Mouse (Mus musculus): ENCODE measurements around the gene Numb. TPM values are rescaled to one million over a fixed set of nuclear protein-coding genes. Genes with fewer than 3 reads are reported as not detected.

Gene Numb
- polyA plus RNA-seq, 1 experiment = 11.2 TPM

DNA sequence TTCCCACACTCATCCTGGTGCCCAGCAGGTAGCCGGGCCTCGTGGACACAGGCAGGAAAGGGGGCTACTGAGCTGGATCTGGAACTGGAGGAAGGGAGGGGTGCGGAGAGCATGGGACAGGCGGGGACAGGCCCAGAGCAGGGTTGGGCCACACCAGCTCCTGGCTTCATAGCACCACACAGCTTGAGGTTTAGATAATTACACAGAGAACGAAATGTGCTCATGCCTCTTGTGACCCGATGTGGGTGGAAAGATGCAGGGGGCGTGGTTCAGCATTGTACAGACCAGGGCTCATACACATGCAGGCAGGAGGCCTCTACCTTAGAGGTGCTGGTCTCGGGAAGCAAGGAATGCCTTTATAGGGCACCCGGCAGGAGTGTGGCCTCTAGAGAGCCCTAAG lies 153.9 kb downstream of the Numb start:
- H3K79me3 ChIP-seq (ENCODE audit: low read depth) = no peaks in the 10 kb centered on the region
- H3K36me3 ChIP-seq (ENCODE audit: control insufficient read depth, insufficient read depth) = no peaks in the 10 kb centered on the region
- no peak overlapping the region for H3K4me3 ChIP-seq (ENCODE audit: insufficient read depth, poor library complexity, severe bottlenecking)
- H3K79me2 ChIP-seq (ENCODE audit: control insufficient read depth, insufficient read depth) = no peaks in the 10 kb centered on the region
- no peak overlapping the region for H3ac ChIP-seq (ENCODE audit: control insufficient read depth, insufficient read length, low read depth)
- H3K27me3 ChIP-seq (ENCODE audit: control insufficient read depth, insufficient read depth, insufficient read length) = no peaks in the 10 kb centered on the region
- no peak for TF ChIP-seq MAX (IDR thresholded peaks at IDR 0.05)
- TF ChIP-seq CEBPB (IDR thresholded peaks at IDR 0.05; ENCODE audit: low read depth) = no peak
- no peak for TF ChIP-seq MYOG (IDR thresholded peaks at IDR 0.05; ENCODE audit: control insufficient read depth, extremely low read depth, insufficient read length)
- no peak for TF ChIP-seq FOSL1 (IDR thresholded peaks at IDR 0.05; ENCODE audit: insufficient read depth, low read length, poor library complexity, severe bottlenecking)
- no peak for TF ChIP-seq MYOD1 (IDR thresholded peaks at IDR 0.05; ENCODE audit: control insufficient read depth, insufficient read length, low read depth)
- TF ChIP-seq USF1 (IDR thresholded peaks at IDR 0.05; ENCODE audit: low read depth) = no peak
- TF ChIP-seq CTCF (IDR thresholded peaks at IDR 0.05; ENCODE audit: control insufficient read depth, insufficient read depth, insufficient read length) = no peak

- Histone ChIP-seq H3K27me3 (ENCODE audit: control insufficient read depth, insufficient read depth, insufficient read length) (no peaks in the 10 kb centered on the region), H3K36me3 (ENCODE audit: control insufficient read depth, insufficient read depth) (no peaks in the 10 kb centered on the region)
- TF ChIP-seq MYOG (IDR thresholded peaks at IDR 0.05; ENCODE audit: control insufficient read depth, extremely low read depth, insufficient read length) (no peak), USF1 (IDR thresholded peaks at IDR 0.05; ENCODE audit: low read depth) (no peak), MYOD1 (IDR thresholded peaks at IDR 0.05; ENCODE audit: control insufficient read depth, insufficient read length, low read depth) (no peak), CTCF (IDR thresholded peaks at IDR 0.05; ENCODE audit: control insufficient read depth, insufficient read depth, insufficient read length) (no peak), FOSL1 (IDR thresholded peaks at IDR 0.05; ENCODE audit: insufficient read depth, low read length, poor library complexity, severe bottlenecking) (no peak), MAX (IDR thresholded peaks at IDR 0.05) (no peak), CEBPB (IDR thresholded peaks at IDR 0.05; ENCODE audit: low read depth) (no peak)
Measured at GRCm38 (mm10) chr12:83765965-83766603, 155.7 kb downstream of the Numb start.

GRCm38 (mm10) chr12:83764519-83764918 lies 157.2 kb downstream of the Numb start:
- no peak for TF ChIP-seq MAX (IDR thresholded peaks at IDR 0.05)
- no peak for TF ChIP-seq USF1 (IDR thresholded peaks at IDR 0.05; ENCODE audit: low read depth)
- TF ChIP-seq MYOG (IDR thresholded peaks at IDR 0.05; ENCODE audit: control insufficient read depth, extremely low read depth, insufficient read length) = no peak
- TF ChIP-seq CEBPB (IDR thresholded peaks at IDR 0.05; ENCODE audit: low read depth) = no peak
- TF ChIP-seq FOSL1 (IDR thresholded peaks at IDR 0.05; ENCODE audit: insufficient read depth, low read length, poor library complexity, severe bottlenecking) = no peak
- no peak for TF ChIP-seq MYOD1 (IDR thresholded peaks at IDR 0.05; ENCODE audit: control insufficient read depth, insufficient read length, low read depth)
- no peak for TF ChIP-seq CTCF (IDR thresholded peaks at IDR 0.05; ENCODE audit: control insufficient read depth, insufficient read depth, insufficient read length)
- H3K4me3 ChIP-seq (ENCODE audit: insufficient read depth, poor library complexity, severe bottlenecking) = no peak overlapping the region
- H3K79me2 ChIP-seq (ENCODE audit: control insufficient read depth, insufficient read depth) = no peaks in the 10 kb centered on the region
- no peaks in the 10 kb centered on the region for H3K79me3 ChIP-seq (ENCODE audit: low read depth)
- no peaks in the 10 kb centered on the region for H3K27me3 ChIP-seq (ENCODE audit: control insufficient read depth, insufficient read depth, insufficient read length)
- no peaks in the 10 kb centered on the region for H3K36me3 ChIP-seq (ENCODE audit: control insufficient read depth, insufficient read depth)
- H3ac ChIP-seq (ENCODE audit: control insufficient read depth, insufficient read length, low read depth) = no peak overlapping the region

More at GRCm38 (mm10) chr12:83765965-83766603, 155.7 kb downstream of the Numb start:
- Histone ChIP-seq H3K4me3 (ENCODE audit: insufficient read depth, poor library complexity, severe bottlenecking) (no peak overlapping the region), H3ac (ENCODE audit: control insufficient read depth, insufficient read length, low read depth) (no peak overlapping the region), H3K79me3 (ENCODE audit: low read depth) (no peaks in the 10 kb centered on the region), H3K79me2 (ENCODE audit: control insufficient read depth, insufficient read depth) (no peaks in the 10 kb centered on the region)

GRCm38 (mm10) chr12:83764044-83764365 lies 157.7 kb downstream of the Numb start:
- Histone ChIP-seq H3K36me3 (ENCODE audit: control insufficient read depth, insufficient read depth) (no peaks in the 10 kb centered on the region), H3K27me3 (ENCODE audit: control insufficient read depth, insufficient read depth, insufficient read length) (no peaks in the 10 kb centered on the region), H3K79me3 (ENCODE audit: low read depth) (no peaks in the 10 kb centered on the region), H3K4me3 (ENCODE audit: insufficient read depth, poor library complexity, severe bottlenecking) (no peak overlapping the region), H3K79me2 (ENCODE audit: control insufficient read depth, insufficient read depth) (no peaks in the 10 kb centered on the region), H3ac (ENCODE audit: control insufficient read depth, insufficient read length, low read depth) (no peak overlapping the region)
- no peak for TF ChIP-seq USF1 (IDR thresholded peaks at IDR 0.05; ENCODE audit: low read depth)
- no peak for TF ChIP-seq MYOG (IDR thresholded peaks at IDR 0.05; ENCODE audit: control insufficient read depth, extremely low read depth, insufficient read length)
- TF ChIP-seq FOSL1 (IDR thresholded peaks at IDR 0.05; ENCODE audit: insufficient read depth, low read length, poor library complexity, severe bottlenecking) = no peak
- no peak for TF ChIP-seq MYOD1 (IDR thresholded peaks at IDR 0.05; ENCODE audit: control insufficient read depth, insufficient read length, low read depth)
- no peak for TF ChIP-seq MAX (IDR thresholded peaks at IDR 0.05)
- no peak for TF ChIP-seq CTCF (IDR thresholded peaks at IDR 0.05; ENCODE audit: control insufficient read depth, insufficient read depth, insufficient read length)

- no peaks in the 10 kb centered on the region for H3K27me3 ChIP-seq (ENCODE audit: control insufficient read depth, insufficient read depth, insufficient read length)
- H3K79me2 ChIP-seq (ENCODE audit: control insufficient read depth, insufficient read depth) = no peaks in the 10 kb centered on the region
- H3ac ChIP-seq (ENCODE audit: control insufficient read depth, insufficient read length, low read depth) = no peak within 1 kb of the TSS
- TF ChIP-seq FOSL1 (IDR thresholded peaks at IDR 0.05; ENCODE audit: insufficient read depth, low read length, poor library complexity, severe bottlenecking) = no peak
- TF ChIP-seq CEBPB (IDR thresholded peaks at IDR 0.05; ENCODE audit: low read depth) = no peak
- TF ChIP-seq MYOG (IDR thresholded peaks at IDR 0.05; ENCODE audit: control insufficient read depth, extremely low read depth, insufficient read length) = no peak
- TF ChIP-seq MAX (IDR thresholded peaks at IDR 0.05) = no peak
- H3K79me3 ChIP-seq (ENCODE audit: low read depth) = no peaks in the 10 kb centered on the region
- H3K4me3 ChIP-seq (ENCODE audit: insufficient read depth, poor library complexity, severe bottlenecking) = no peak within 1 kb of the TSS
- no peaks in the 10 kb centered on the region for H3K36me3 ChIP-seq (ENCODE audit: control insufficient read depth, insufficient read depth)
Measured at GRCm38 (mm10) chr12:83763311-83764043, 158.3 kb downstream of the Numb start, which contains the start of gene Papln. Gene Papln (plus strand): TSS chr12:83763634.
